Mouse (Mus musculus): Measurements from ENCODE around the gene Apol7a.
A peak's percentile ranks its signal among the peaks of the same experiment; 100 is the strongest.
"Not testable (repeated sequence)": the region's sequence is repeated elsewhere in the genome, so short reads cannot be mapped to it uniquely, and the experiment has no call there.

Gene Apol7a

DNA sequence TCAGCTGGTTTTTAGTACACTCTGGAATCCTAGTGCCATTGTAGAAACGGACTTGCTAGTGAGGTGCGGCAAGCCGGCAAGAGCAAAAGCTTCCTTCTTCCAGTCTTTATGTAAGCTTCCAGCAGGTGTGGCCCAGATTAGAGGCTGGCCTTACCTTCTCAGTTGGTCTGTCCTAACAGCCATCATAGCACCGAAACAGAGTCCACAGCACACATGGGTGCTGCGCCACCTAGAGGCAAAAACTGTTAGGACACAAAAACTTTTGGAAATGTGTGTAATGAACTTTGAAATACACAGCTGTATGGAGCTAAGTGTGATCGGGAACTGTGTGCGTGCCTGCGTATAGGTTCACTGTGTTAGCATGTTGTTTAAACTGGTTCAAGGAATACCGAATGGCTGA, at the start of gene Apol7a:
Gene Apol7a (minus strand): TSS at position 84 of the 400 bp plus-strand sequence.
- peak; percentile 8 for DNase-seq (ENCODE audit: low read depth)

DNA sequence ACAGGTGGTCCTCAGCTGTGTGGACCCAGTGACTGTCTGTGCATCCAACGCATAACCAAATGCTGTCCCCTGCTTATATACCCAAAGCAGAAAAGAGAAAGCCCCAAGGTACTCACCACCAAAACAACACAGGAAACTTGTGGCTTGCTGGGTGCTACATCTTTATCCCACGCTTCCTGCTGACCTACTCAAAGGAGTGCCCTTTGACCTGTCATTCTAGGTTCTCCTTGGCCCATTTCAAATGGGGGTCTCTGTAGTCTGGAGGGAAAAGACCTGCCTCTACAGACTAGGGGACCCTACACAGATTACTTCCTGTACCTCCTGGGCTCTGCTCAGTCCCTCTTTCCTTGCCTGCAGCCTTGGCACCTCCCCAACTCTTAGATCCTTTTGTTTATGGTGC, 48.5 kb upstream of the Apol7a start, which contains the start of gene Apol7b:
Gene Apol7b (minus strand): TSS at position 101 of the 400 bp plus-strand sequence.
- not testable (repeated sequence) for DNase-seq (ENCODE audit: low read depth)

DNA sequence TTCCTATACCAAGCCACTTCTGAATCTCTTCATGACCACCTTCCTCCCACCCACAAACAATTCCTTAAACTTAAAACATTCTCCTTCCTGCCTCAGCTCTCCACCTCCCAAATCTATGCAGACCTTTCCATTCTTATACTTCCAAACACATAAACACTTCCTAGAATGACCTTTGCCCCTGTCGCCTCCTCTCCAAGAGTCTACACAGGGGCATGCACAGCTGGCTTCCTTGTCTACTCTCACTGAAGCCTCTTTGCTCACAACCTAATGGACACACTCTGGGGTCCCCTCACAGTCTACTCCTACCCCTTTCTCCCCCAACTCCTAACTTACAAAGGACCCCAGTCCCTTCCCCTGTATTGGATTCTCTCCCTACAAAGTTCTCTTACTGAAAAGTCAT, 46.8 kb upstream of the Apol7a start:
- not testable (repeated sequence) for DNase-seq (ENCODE audit: low read depth)

GRCm38 (mm10) chr15:77444746-77445145, 45.8 kb upstream of the Apol7a start:
- DNase-seq (ENCODE audit: low read depth): not testable (repeated sequence)

DNA sequence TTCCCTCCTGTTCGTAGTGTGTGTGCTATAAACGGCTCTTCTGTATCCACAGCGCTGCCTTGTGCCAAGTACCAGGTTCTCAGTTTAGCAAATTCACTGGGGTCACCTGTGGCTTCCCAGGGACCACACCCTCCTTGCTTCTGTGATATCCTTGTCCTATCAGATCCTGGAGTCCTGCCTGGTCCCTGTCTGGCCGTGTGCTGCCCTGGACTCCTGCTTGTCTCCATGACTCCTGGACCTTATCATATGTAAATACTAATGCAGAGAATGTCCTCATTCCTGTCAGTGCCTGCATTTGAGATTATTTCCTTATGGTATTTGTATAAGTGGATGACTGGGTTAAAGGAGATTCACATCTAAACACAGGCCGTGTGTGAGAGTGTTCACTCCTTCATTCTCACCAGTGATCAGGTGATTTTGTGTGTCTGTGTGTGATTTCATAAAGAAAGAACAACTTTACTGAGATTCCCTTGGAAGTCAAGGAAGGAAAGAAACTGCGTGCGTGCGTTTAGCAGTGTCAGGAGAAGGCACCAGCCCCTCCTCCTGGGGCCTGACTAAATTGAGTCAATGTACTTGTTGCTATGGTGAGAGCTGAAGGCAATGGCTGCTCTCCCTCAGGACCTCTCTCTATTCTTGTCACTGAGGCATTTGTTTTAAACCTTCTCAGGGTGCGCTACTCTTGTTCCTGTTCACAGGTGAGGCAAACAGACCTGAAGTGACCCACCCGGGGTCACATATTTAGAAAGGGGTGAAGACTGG, 30.0 kb upstream of the Apol7a start:
- not testable (repeated sequence) for DNase-seq (ENCODE audit: low read depth)

- not testable (repeated sequence) for DNase-seq (ENCODE audit: low read depth)
Measured at GRCm38 (mm10) chr15:77422925-77423324, 24.0 kb upstream of the Apol7a start.

DNA sequence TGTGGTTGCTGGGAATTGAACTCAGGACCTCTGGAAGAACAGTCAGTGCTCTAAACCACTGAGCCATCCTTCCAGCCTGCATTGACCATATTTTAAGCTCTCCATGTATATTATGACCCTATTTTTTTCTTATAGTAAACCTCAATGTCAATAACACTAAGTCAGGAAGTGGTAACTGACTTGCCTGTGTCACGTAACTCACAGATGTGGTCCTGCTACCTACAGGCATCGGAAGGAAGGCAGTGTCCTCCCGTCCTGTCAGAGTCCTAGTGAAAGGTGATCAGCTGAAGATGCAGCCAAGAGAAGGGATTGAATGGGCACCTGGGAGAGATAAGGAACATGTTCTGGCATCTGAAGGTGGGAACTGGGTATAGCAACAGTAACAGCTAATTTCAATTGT, 20.7 kb upstream of the Apol7a start:
- not testable (repeated sequence) for DNase-seq (ENCODE audit: low read depth)

DNA sequence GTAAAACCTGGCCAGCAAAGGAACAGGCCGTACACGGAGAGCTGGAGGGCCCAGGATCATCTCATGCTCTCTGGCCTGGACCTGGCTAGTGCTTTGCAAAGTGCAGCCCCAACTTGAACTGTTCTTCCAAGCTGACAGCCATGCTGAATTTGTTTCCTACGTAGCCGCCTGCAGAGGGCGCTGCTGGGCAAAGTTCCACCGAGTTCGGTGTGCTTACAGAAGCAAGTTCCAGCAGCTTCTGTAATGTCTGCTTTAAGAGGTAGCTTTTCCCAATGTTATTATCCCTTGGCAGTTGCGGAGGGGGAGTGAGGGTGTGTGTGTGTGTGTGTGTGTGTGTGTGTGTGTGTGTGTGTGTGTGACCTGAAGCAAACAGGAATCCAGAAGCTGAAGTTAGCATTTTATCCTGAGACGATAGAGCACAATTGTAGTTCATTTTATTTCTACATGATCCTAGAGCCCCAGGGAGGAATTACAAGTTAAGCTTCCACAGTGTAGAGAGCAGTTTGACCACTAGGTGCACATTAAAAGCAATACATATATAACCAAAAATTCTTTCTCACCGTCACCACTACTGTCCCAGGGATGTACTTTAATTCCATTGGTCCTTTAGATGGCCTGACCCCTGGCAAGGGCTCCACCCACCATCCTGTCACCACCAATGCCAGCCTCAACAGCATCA, 17.9 kb upstream of the Apol7a start:
- DNase-seq (ENCODE audit: low read depth): not testable (repeated sequence)

- not testable (repeated sequence) for DNase-seq (ENCODE audit: low read depth)
Measured at GRCm38 (mm10) chr15:77415653-77416052, 16.7 kb upstream of the Apol7a start.

- not testable (repeated sequence) for DNase-seq (ENCODE audit: low read depth)
Measured at GRCm38 (mm10) chr15:77412695-77413094, 13.8 kb upstream of the Apol7a start.

- DNase-seq (ENCODE audit: low read depth): not testable (repeated sequence)
Measured at GRCm38 (mm10) chr15:77411035-77411434, 12.1 kb upstream of the Apol7a start, which contains the start of gene Apol9a. TSS of gene Apol9a (minus strand) at chr15:77411135.

- DNase-seq (ENCODE audit: low read depth): not testable (repeated sequence)
Measured at GRCm38 (mm10) chr15:77406370-77406769, 7.5 kb upstream of the Apol7a start.

- DNase-seq (ENCODE audit: low read depth): not testable (repeated sequence)
Measured at GRCm38 (mm10) chr15:77397450-77398132, 1.3 kb downstream of the Apol7a start.

GRCm38 (mm10) chr15:77393832-77394231, 5.1 kb downstream of the Apol7a start:
- not testable (repeated sequence) for DNase-seq (ENCODE audit: low read depth)

GRCm38 (mm10) chr15:77387462-77387861, 11.4 kb downstream of the Apol7a start:
- no peak for DNase-seq (ENCODE audit: low read depth)

DNA sequence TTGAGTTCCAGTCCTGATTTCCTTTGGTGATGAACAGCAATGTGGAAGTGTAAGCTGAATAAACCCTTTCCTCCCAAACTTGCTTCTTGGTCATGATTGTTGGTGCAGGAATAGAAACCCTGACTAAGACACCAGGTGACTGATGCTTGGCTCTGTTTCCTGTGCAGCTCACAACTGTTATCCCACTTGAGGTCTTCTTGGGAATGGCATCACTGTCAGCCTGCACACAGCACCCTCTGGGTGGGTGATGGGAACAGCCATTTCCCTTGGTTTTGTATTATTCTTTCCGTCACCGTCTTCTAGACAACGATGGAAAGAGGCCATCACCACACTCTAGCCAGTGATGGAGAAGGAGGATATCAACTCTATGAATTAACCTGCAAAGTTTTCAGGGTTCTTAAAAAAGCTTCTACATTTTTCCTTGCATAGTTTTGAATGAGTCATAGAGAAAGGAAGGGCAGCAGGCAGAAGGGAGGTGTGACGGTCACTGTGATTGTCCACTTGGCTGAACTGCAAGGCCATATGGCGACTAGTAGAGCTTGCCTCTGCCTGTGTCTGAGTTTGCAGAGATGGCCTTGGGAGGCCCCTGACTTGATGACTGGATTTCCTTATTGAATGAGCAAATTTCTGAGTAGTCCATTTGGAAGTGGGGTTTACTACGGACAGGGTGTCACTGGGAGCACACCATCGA, 14.4 kb downstream of the Apol7a start:
- no peak for DNase-seq (ENCODE audit: low read depth)

DNA sequence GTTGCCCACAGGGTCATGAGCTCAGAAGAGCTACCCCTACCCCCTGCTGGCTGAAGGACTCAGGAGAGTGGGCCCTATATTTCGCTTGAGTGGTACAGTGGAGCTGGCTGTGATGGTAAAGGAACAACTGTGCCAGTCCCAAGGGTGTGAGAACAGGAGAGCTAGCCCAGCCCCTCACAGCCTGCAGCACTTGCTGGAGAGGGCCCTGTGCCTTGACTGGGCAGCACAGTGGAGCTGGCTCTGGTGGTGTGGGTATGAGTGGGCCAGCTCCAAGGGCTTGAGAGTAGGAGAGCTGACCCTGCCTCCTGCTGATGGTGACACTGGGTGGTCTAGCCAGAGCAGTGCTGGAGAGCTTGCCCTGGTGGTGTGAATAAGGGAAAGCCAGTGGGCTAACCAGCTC, 16.0 kb downstream of the Apol7a start:
- DNase-seq (ENCODE audit: low read depth): no peak

DNA sequence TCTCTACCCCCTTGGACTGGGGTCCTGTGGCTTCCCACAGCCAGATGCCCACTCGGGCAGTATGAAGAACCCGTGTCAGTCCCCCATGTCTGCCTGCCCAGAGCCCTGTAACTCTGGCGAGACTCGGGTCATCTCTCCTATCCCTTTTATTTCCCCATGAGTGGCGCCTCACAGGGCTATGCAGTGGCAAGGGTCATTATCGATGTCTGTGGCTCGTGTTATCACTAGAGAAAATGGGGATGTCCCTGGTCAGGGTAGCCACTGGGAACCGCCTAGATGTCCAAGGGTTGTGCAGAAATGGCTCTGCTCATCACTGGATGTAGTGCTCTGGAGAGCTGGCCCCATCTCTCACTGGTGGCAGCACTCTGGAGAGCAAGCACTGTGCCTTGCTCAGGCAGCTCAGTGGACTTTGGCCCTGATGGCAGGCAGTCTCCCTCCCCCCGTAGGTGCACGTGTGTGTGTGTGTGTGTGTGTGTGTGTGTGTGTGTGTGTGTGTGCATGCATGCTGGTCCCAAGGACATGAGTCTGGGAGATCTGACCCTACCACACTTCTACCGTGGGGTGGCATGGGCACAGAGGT, 16.5 kb downstream of the Apol7a start:
- DNase-seq (ENCODE audit: low read depth): no peak

- DNase-seq (ENCODE audit: low read depth): no peak
Measured at GRCm38 (mm10) chr15:77381481-77381880, 17.4 kb downstream of the Apol7a start.

DNA sequence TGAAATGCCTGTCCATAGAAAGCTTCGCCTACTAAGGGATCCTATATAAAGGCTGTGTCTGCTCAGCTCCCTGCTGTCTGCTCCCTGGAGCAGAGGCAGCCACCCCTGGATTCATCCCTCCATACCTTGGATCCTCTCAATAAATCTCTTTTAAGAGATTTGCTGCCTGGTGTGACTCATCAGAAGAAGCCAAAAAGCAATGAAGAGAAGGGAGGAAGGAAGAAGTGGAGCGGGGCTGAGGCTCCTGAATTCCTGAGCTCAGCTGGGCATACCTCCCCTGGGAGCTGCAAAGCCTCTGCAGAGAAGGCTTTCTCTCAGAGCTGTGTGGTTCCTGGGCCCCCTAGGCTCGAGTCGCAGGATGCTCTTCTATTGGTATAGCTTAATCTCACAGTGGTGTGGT, 19.0 kb downstream of the Apol7a start:
- no peak for DNase-seq (ENCODE audit: low read depth)

- DNase-seq (ENCODE audit: low read depth): no peak
Measured at GRCm38 (mm10) chr15:77377419-77377818, 21.5 kb downstream of the Apol7a start.

DNA sequence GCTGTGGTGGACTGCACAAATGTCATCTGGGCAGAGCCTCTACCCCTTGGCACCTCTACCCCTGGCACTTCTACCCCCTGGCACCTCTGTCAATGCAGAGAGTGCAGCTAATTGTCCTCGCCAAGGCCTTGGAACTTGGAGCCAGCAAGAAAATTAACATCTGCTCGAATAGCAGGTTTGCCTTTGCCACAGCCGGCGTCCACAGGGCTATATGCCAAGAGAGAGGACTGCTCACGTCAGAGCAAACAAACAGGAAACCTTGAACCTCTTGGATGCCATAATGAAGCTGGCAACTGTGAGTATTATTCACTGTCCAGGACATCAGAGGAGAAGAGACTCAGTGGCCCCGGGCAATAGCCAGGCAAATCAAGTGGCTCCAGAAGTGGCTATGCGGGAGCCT, 22.0 kb downstream of the Apol7a start:
- DNase-seq (ENCODE audit: low read depth): no peak

Measured in c-Kit-positive CD71-negative TER-119-negative erythroid progenitor cells, embryonic 14.5 days (primary cell).